Mouse (Mus musculus) heart, embryonic 14.5 days (tissue): Measurements from ENCODE around the gene Atg7. TPM values are rescaled to one million over a fixed set of nuclear protein-coding genes. Genes with fewer than 3 reads are reported as not detected.
A peak's percentile ranks its signal among the peaks of the same experiment; 100 is the strongest.
"Not testable (repeated sequence)": the region's sequence is repeated elsewhere in the genome, so short reads cannot be mapped to it uniquely, and the experiment has no call there.

ENCODE experiments used
- ATAC-seq: fragments of 200-750 bp; cut with Nextera tagmentation; 2 replicates; pipeline ENCODE4 v1.8.0; 2017; ENCODE audit warnings: low read depth, moderate TSS enrichment; ENCODE audit not compliant: insufficient number of reproducible peaks, insufficient read depth, low FRiP score
- H3K27ac ChIP-seq, 2 experiments: fragments of 200-500 bp in 1 of 2; fragments of 300-500 bp in 1 of 2; sonication (generic) in 1 of 2; replicated peaks in 1 of 2; 2 replicates each; pipeline ENCODE4 v1.5.1; 2012 to 2014; ENCODE audit warnings: low read depth in 2 of 2, low read length in 2 of 2, control low read depth in 1 of 2, mild to moderate bottlenecking in 1 of 2, mixed read lengths in 1 of 2; ENCODE audit not compliant: control insufficient read depth in 1 of 2, insufficient read depth in 1 of 2
- H3K27me3 ChIP-seq: fragments of 300-500 bp; sonication (generic); 2 replicates; pipeline ENCODE4 v1.6.1; 2014; ENCODE audit warnings: mild to moderate bottlenecking, low read length, control low read depth; ENCODE audit not compliant: control insufficient read depth, insufficient read depth
- H3K36me3 ChIP-seq: fragments of 300-500 bp; sonication (generic); 2 replicates; pipeline ENCODE4 v1.6.1; 2014; ENCODE audit warnings: mild to moderate bottlenecking, control low read depth, low read length, mixed read lengths; ENCODE audit not compliant: control insufficient read depth, insufficient read depth
- H3K4me1 ChIP-seq, 2 experiments: fragments of 200-500 bp in 1 of 2; fragments of 300-500 bp in 1 of 2; sonication (generic) in 1 of 2; 2 replicates each; pipeline ENCODE4 v1.6.1; 2012 to 2014; ENCODE audit warnings: low read length in 2 of 2, control low read depth in 1 of 2, mixed read lengths in 1 of 2; ENCODE audit not compliant: control insufficient read depth in 2 of 2, insufficient read depth in 2 of 2
- H3K4me2 ChIP-seq: fragments of 300-500 bp; sonication (generic); 2 replicates; pipeline ENCODE4 v1.6.1; 2014; ENCODE audit warnings: mild to moderate bottlenecking, low read length
- H3K4me3 ChIP-seq, 2 experiments: fragments of 200-500 bp in 1 of 2; fragments of 300-500 bp in 1 of 2; sonication (generic) in 1 of 2; 2 replicates each; pipeline ENCODE4 v1.5.1; 2012 to 2014; ENCODE audit warnings: low read length in 2 of 2, mild to moderate bottlenecking in 2 of 2, control low read depth in 1 of 2, low read depth in 1 of 2, moderate library complexity in 1 of 2; ENCODE audit not compliant: control insufficient read depth in 1 of 2, insufficient read depth in 1 of 2
- H3K9ac ChIP-seq: fragments of 300-500 bp; sonication (generic); 2 replicates; pipeline ENCODE4 v1.6.1; 2014; ENCODE audit warnings: mild to moderate bottlenecking, low read length
- H3K9me3 ChIP-seq: fragments of 300-500 bp; sonication (generic); 2 replicates; pipeline ENCODE4 v1.6.1; 2016; ENCODE audit warnings: low read length, control low read depth; ENCODE audit not compliant: control insufficient read depth
- WGBS: fragments of 180-500 bp; shearing (Covaris S2); extraction: QIAGEN DNeasy Blood & Tissue Kit; methylation state at CpG from one replicate; pipeline ENCODE4 v1.1.7; 2014; 5-methylcytosine and 5-hydroxymethylcytosine counted together
- polyA plus RNA-seq: library from polyadenylated mRNA; unstranded; fragments of >200 nt; fragmentation: Nextera tagmentation; extraction: Ambion mirVana; gene quantifications from 2 replicates; pipeline ENCODE4 v1.2.1, GENCODE M21; 2014

Atg7 gene
- polyA plus RNA-seq, 1 experiment from 2014 or later: 18.1 TPM

- H3K27ac ChIP-seq: peak overlapping the region; percentile 34 to 67; a peak in 2 of 4 replicates
- not testable (repeated sequence) for H3K27me3 ChIP-seq, H3K9me3 ChIP-seq, ATAC-seq, H3K4me3 ChIP-seq, H3K9ac ChIP-seq
- peaks cover 32% of the 10 kb centered on the region for H3K36me3 ChIP-seq
- 77% methylated on average over 3 of the region's 3 CpGs for WGBS
- 0 out of 2 replicates have a peak overlapping the region, but pooled peaks have one; percentile 28 for H3K4me2 ChIP-seq
- peaks cover 64 to 93% of the 10 kb centered on the region in 2 experiments for H3K4me1 ChIP-seq
Observed at GRCm38 (mm10) chr6:114889971-114890370, 247.1 kb downstream of the Atg7 start.

DNA sequence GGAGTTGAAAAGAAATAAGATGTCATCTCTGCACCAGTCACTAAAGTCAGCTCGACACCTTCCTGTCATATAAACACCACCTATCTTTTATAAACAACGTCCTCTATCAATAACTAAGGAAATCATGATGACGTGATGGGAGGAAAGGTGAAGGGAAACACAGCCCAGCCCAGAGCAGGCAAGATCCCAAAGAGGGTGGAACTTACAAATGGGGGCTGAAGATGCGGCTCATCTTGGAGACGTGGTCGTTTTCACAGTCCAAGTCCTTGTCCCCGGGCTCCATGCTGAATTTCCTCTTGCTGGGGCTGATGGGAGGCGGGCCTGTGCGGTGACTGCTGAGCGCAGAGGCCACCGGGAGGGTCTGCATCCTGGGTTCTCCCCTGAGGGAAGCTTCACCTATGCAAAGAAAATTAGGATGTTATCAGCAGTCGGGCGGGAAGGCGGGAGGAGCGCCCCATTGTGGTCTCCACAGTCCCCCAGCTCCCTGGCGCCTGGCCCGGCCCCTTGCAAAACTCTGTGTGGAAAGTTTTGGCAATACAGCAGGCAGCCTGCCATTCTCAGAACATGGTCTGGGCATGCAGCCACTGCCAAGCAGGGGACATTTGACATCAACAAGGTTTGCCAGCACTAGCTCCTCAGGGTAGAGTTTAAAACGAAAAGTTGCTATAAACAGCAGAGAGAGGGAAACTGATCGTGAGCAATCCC is 247.7 kb downstream of the Atg7 start:
- 0 out of 2 replicates have a peak, but pooled peaks have one; percentile 17 for ATAC-seq
- H3K27me3 ChIP-seq: no peaks in the 10 kb centered on the region
- H3K36me3 ChIP-seq: peaks cover 26% of the 10 kb centered on the region
- WGBS: 31% methylated on average over 19 of the region's 19 CpGs
- peaks cover 64 to 87% of the 10 kb centered on the region in 2 experiments for H3K4me1 ChIP-seq
- no peaks in the 10 kb centered on the region for H3K9me3 ChIP-seq
- no peak overlapping the region for H3K9ac ChIP-seq
- H3K4me2 ChIP-seq: peak overlapping the region; percentile 28
- H3K27ac ChIP-seq: peak overlapping the region; percentile 34 to 67
- H3K4me3 ChIP-seq: no peak overlapping the region

GRCm38 (mm10) chr6:114891272-114891671 is 248.4 kb downstream of the Atg7 start:
- Histone ChIP-seq H3K4me2 (peak overlapping the region; percentile 28), H3K9me3 (no peaks in the 10 kb centered on the region), H3K4me1 (peaks cover 63 to 84% of the 10 kb centered on the region in 2 experiments), H3K27me3 (no peaks in the 10 kb centered on the region), H3K36me3 (peaks cover 20% of the 10 kb centered on the region), H3K9ac (0 out of 2 replicates have a peak overlapping the region, but pooled peaks have one; percentile 12), H3K4me3 (no peak overlapping the region), H3K27ac (peak overlapping the region; percentile 34 to 67)
- WGBS: 92% methylated on average over 12 of the region's 12 CpGs
- ATAC-seq: no peak

DNA sequence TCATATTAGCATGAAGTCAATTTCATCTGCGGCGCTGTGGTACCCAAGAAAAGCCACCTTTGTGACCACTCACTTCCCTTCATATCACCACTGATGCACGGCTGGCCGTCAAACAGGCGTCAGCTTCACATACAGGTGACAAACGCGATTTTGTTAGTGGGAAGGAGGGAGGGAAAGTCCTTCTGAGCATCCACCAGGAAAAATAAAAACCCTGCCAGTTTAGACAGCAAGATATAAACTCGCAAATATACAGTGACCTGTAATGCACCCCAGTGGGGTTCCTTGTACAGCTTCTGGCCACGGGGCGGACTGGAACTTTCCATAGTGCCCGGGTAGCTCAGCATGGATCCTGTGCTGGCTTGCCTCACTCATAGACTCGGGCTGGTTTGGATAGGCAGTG is 248.9 kb downstream of the Atg7 start:
- no peak overlapping the region for H3K4me2 ChIP-seq
- WGBS: 66% methylated on average over 12 of the region's 12 CpGs
- H3K4me1 ChIP-seq: peaks cover 66 to 84% of the 10 kb centered on the region in 2 experiments
- peak overlapping the region; percentile 23; the same call in 1 of the 2 replicates for H3K9ac ChIP-seq
- no peak for ATAC-seq
- H3K9me3 ChIP-seq: no peaks in the 10 kb centered on the region
- H3K27me3 ChIP-seq: no peaks in the 10 kb centered on the region
- H3K27ac ChIP-seq: peak overlapping the region; percentile 24 to 67; a peak in 2 of 4 replicates
- no peak overlapping the region for H3K4me3 ChIP-seq
- peaks cover 21% of the 10 kb centered on the region for H3K36me3 ChIP-seq

DNA sequence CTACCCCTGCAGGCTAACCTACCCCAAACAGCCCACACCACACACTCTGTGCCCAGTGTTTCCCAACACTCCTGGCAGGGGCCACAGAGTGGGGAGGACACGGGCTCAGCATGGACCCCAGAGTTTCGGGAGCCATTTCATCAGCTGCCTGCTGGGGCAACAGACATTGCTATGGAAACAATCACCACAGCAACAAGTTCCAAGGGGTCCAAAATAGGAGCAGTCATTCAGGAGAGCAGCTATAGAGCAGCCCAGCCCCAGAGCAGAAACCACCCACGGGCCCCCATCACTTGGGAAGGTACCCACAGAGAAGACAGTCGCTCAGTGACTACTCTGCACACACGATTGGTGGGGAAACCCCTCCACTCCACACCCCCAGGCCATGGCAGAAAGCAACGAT is 249.5 kb downstream of the Atg7 start:
- Histone ChIP-seq H3K4me1 (peaks cover 65 to 84% of the 10 kb centered on the region in 2 experiments), H3K27ac (peak overlapping the region; percentile 24 to 67; a peak in 3 of 4 replicates), H3K9me3 (no peaks in the 10 kb centered on the region), H3K9ac (peak overlapping the region; percentile 47; the same call in 1 of the 2 replicates), H3K4me2 (peak overlapping the region; percentile 17; the same call in 1 of the 2 replicates), H3K27me3 (no peaks in the 10 kb centered on the region), H3K4me3 (no peak overlapping the region), H3K36me3 (peaks cover 25% of the 10 kb centered on the region)
- WGBS: 33% methylated on average over 6 of the region's 6 CpGs
- no peak for ATAC-seq

- no peaks in the 10 kb centered on the region for H3K9me3 ChIP-seq
- H3K4me3 ChIP-seq: no peak overlapping the region
- H3K4me2 ChIP-seq: no peak overlapping the region
- H3K27me3 ChIP-seq: no peaks in the 10 kb centered on the region
- peaks cover 20% of the 10 kb centered on the region; the same call in 1 of the 2 replicates for H3K36me3 ChIP-seq
- ATAC-seq: no peak
- no peak overlapping the region for H3K9ac ChIP-seq
- 51% methylated on average over 20 of the region's 20 CpGs for WGBS
- no peak overlapping the region; a peak in 1 of 4 replicates for H3K27ac ChIP-seq
- H3K4me1 ChIP-seq: peaks cover 56 to 74% of the 10 kb centered on the region in 2 experiments
Observed at GRCm38 (mm10) chr6:114893427-114894209, 250.7 kb downstream of the Atg7 start.

DNA sequence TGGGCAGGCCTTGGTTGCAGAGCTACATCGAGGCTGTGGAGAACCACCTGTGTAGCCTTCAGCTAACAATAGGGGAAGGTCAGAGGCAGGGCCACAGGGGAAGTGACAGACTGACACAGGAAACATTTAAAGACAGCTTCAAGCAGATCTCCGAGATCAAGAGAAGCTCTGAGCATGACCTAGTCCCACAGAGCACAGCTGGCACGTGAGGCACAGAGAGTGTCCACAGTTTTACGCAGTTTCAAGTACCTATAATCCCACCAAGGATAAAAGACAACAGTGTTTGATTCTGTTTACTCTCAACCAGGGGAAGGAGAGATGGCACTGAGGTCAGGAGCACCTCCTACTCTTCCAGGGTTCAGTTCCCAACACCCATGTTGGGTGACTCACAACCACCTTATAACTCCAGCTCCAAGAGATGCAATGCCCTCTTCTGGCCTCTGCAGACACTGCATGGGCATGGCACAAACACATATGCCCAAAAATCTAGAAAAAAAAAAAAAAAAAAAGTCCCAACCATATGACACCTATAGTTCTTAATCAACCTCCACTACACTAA is 251.7 kb downstream of the Atg7 start:
- Histone ChIP-seq H3K4me2 (no peak overlapping the region), H3K27me3 (no peaks in the 10 kb centered on the region), H3K4me1 (peaks cover 57 to 74% of the 10 kb centered on the region in 2 experiments), H3K36me3 (peaks cover 28% of the 10 kb centered on the region; the same call in 1 of the 2 replicates), H3K27ac (peak overlapping the region in 1 of 2 experiments; percentile 46; a peak in 2 of 4 replicates), H3K9me3 (no peaks in the 10 kb centered on the region), H3K9ac (no peak overlapping the region), H3K4me3 (no peak overlapping the region)
- 52% methylated on average over 4 of the region's 4 CpGs for WGBS
- no peak for ATAC-seq
